8 mouse cellular contexts compared by ENCODE assay signal in genomic region chr5:35189113-35189797, GRCm38 (mm10).
DNase-seq lines count a peak whose midpoint lies in the region; ATAC-seq and TF ChIP-seq lines count a peak whose summit lies in the region.

No protein-coding gene starts in this region.

- 59% methylated on average over 12 of the region's 12 CpGs for WGBS in embryonic facial prominence, embryonic 15.5 days
- whole genome bisulfite sequencing in heart, embryonic 13.5 days = 47% methylated on average over 12 of the region's 12 CpGs
- 47% methylated on average over 12 of the region's 12 CpGs for WGBS in lung, embryonic 14.5 days

- DNase-seq in retina, adult 2 months (ENCODE audit: low read depth, low spot score) = peak; percentile 25
- DNase-seq in retina, embryonic 14.5 days (ENCODE audit: low spot score) = no peak
- peak; percentile 79 to 88 for DNase-seq in kidney, postnatal 36 days
- DNase-seq in lung, embryonic 14.5 days = peak; percentile 90
- peak; percentile 64 for DNase-seq in right cerebral cortex, postnatal 25 days
- DNase-seq in thymus, postnatal 25 days = no peak

- H3K9me3 ChIP-seq in embryonic facial prominence, embryonic 15.5 days (replicated peaks) = no peaks in the 10 kb centered on the region
- no peaks in the 10 kb centered on the region for H3K9me3 ChIP-seq in heart, embryonic 13.5 days
- H3K9me3 ChIP-seq in lung, embryonic 14.5 days (ENCODE audit: low read depth, low read length) = no peaks in the 10 kb centered on the region

- H3K36me3 ChIP-seq in embryonic facial prominence, embryonic 15.5 days = no peaks in the 10 kb centered on the region
- H3K36me3 ChIP-seq in heart, embryonic 13.5 days = no peaks in the 10 kb centered on the region
- H3K36me3 ChIP-seq in lung, embryonic 14.5 days (ENCODE audit: insufficient read depth) = no peaks in the 10 kb centered on the region

- H3K9ac ChIP-seq in embryonic facial prominence, embryonic 15.5 days = no peak overlapping the region
- peak overlapping the region; percentile 42; the same call in 1 of the 2 replicates for H3K9ac ChIP-seq in heart, embryonic 13.5 days
- H3K9ac ChIP-seq in lung, embryonic 14.5 days = no peak overlapping the region

- peaks cover 12% of the 10 kb centered on the region for H3K4me1 ChIP-seq in embryonic facial prominence, embryonic 15.5 days
- H3K4me1 ChIP-seq in heart, embryonic 13.5 days = peaks cover 42% of the 10 kb centered on the region
- H3K4me1 ChIP-seq in lung, embryonic 14.5 days (ENCODE audit: insufficient read depth) = no peaks in the 10 kb centered on the region

- ATAC-seq in embryonic facial prominence, embryonic 15.5 days (ENCODE audit: insufficient number of reproducible peaks, low FRiP score, low TSS enrichment, low read depth) = peak; percentile 63; the same call in 1 of the 2 replicates
- ATAC-seq in heart, embryonic 13.5 days (ENCODE audit: extremely low read depth, insufficient number of reproducible peaks, low FRiP score, low TSS enrichment) = 0 out of 2 replicates have a peak, but pooled peaks have one; percentile 38
- peak; percentile 83 for ATAC-seq in lung, embryonic 14.5 days (ENCODE audit: insufficient read depth)

- H3K4me2 ChIP-seq in embryonic facial prominence, embryonic 15.5 days (replicated peaks) = no peak overlapping the region
- 0 out of 2 replicates have a peak overlapping the region, but pooled peaks have one; percentile 24 for H3K4me2 ChIP-seq in heart, embryonic 13.5 days
- no peak overlapping the region for H3K4me2 ChIP-seq in lung, embryonic 14.5 days

- H3K4me3 ChIP-seq in embryonic facial prominence, embryonic 15.5 days (replicated peaks) = no peak overlapping the region
- H3K4me3 ChIP-seq in heart, embryonic 13.5 days = no peak overlapping the region
- H3K4me3 ChIP-seq in lung, embryonic 14.5 days (ENCODE audit: low read depth, low read length) = no peak overlapping the region

- no peaks in the 10 kb centered on the region for H3K27me3 ChIP-seq in embryonic facial prominence, embryonic 15.5 days
- peaks cover 33% of the 10 kb centered on the region for H3K27me3 ChIP-seq in heart, embryonic 13.5 days (replicated peaks)
- no peaks in the 10 kb centered on the region for H3K27me3 ChIP-seq in lung, embryonic 14.5 days (ENCODE audit: insufficient read depth, low read length)

- H3K27ac ChIP-seq in embryonic facial prominence, embryonic 15.5 days (replicated peaks) = no peak overlapping the region
- H3K27ac ChIP-seq in heart, embryonic 13.5 days (replicated peaks) = peak overlapping the region; percentile 76
- H3K27ac ChIP-seq in lung, embryonic 14.5 days (ENCODE audit: low read depth) = no peak overlapping the region

- TF ChIP-seq CTCF in lung, embryonic 14.5 days (IDR thresholded peaks at IDR 0.05; ENCODE audit: low read depth) = no peak

Comparison
In these comparisons a context has a peak if more than half of its experiments do, and no peak if none do; other contexts are left out.
1. DNase-seq: peak in retina, adult 2 months (single experiment), kidney, postnatal 36 days (2 of 2), lung, embryonic 14.5 days (single experiment) and right cerebral cortex, postnatal 25 days (single experiment); none in retina, embryonic 14.5 days (single experiment) and thymus, postnatal 25 days (single experiment).
2. Peak in every context shown above with its lines, with median percentiles within 50 percentile points of each other: ATAC-seq.